Mouse (Mus musculus): ENCODE data around the gene Zhx3. TPM values are rescaled to one million over a fixed set of nuclear protein-coding genes. Genes with fewer than 3 reads are reported as not detected.
A peak's percentile ranks its signal among the peaks of the same experiment; 100 is the strongest.

Gene Zhx3
- polyA plus RNA-seq, 1 experiment = 4.8 TPM

GRCm38 (mm10) chr2:160882436-160882835 lies 9.6 kb upstream of the Zhx3 start:
- Histone ChIP-seq H3ac (ENCODE audit: control insufficient read depth, insufficient read length, low read depth) (no peak overlapping the region), H3K79me3 (ENCODE audit: low read depth) (no peaks in the 10 kb centered on the region), H3K79me2 (ENCODE audit: control insufficient read depth, insufficient read depth) (peaks cover 14% of the 10 kb centered on the region), H3K27me3 (ENCODE audit: control insufficient read depth, insufficient read depth, insufficient read length) (no peaks in the 10 kb centered on the region), H3K4me3 (ENCODE audit: insufficient read depth, poor library complexity, severe bottlenecking) (no peak overlapping the region), H3K36me3 (ENCODE audit: control insufficient read depth, insufficient read depth) (no peaks in the 10 kb centered on the region)
- TF ChIP-seq MYOG (IDR thresholded peaks at IDR 0.05; ENCODE audit: control insufficient read depth, extremely low read depth, insufficient read length) (no peak), FOSL1 (IDR thresholded peaks at IDR 0.05; ENCODE audit: insufficient read depth, low read length, poor library complexity, severe bottlenecking) (no peak), MAX (IDR thresholded peaks at IDR 0.05) (no peak), CEBPB (IDR thresholded peaks at IDR 0.05; ENCODE audit: low read depth) (no peak), MYOD1 (IDR thresholded peaks at IDR 0.05; ENCODE audit: control insufficient read depth, insufficient read length, low read depth) (no peak), CTCF (IDR thresholded peaks at IDR 0.05; ENCODE audit: control insufficient read depth, insufficient read depth, insufficient read length) (no peak), USF1 (IDR thresholded peaks at IDR 0.05; ENCODE audit: low read depth) (no peak)

DNA sequence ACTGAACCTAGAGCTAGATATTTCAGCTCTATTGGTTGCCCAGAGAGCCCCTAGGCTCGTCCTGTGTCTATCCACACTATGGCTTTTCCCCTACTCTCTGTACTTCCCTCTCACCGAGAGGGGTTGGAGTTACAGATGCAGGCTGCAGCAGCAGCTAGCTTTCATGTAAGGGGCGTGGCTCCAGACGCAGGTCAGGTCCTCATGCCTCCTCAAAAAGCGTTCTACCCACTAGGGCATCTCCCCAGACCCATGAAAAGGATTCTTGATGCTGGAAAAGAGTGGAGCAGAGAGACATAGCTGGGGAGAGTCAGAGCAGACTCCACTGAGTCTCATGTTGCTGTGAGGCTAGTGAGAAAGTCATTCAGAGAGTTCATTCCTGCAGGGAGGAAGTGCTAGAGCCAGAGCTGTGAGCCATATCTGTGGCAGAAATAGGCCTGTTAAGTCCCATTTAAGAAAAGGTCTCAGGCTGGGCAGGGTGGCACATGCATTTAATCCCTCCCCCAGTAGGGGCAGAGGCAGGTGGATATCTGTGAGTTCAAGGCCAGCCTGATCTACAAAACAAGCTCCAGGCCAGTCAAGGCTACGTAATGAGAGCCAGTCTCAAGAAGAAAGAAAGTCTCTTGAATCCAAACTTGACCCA lies 8.8 kb upstream of the Zhx3 start:
- Histone ChIP-seq H3K27me3 (ENCODE audit: control insufficient read depth, insufficient read depth, insufficient read length) (no peaks in the 10 kb centered on the region), H3K36me3 (ENCODE audit: control insufficient read depth, insufficient read depth) (no peaks in the 10 kb centered on the region), H3K4me3 (ENCODE audit: insufficient read depth, poor library complexity, severe bottlenecking) (no peak overlapping the region), H3K79me3 (ENCODE audit: low read depth) (no peaks in the 10 kb centered on the region), H3K79me2 (ENCODE audit: control insufficient read depth, insufficient read depth) (peaks cover 14% of the 10 kb centered on the region), H3ac (ENCODE audit: control insufficient read depth, insufficient read length, low read depth) (peak overlapping the region; percentile 8)
- TF ChIP-seq MYOG (IDR thresholded peaks at IDR 0.05; ENCODE audit: control insufficient read depth, extremely low read depth, insufficient read length) (no peak), MYOD1 (IDR thresholded peaks at IDR 0.05; ENCODE audit: control insufficient read depth, insufficient read length, low read depth) (no peak)

DNA sequence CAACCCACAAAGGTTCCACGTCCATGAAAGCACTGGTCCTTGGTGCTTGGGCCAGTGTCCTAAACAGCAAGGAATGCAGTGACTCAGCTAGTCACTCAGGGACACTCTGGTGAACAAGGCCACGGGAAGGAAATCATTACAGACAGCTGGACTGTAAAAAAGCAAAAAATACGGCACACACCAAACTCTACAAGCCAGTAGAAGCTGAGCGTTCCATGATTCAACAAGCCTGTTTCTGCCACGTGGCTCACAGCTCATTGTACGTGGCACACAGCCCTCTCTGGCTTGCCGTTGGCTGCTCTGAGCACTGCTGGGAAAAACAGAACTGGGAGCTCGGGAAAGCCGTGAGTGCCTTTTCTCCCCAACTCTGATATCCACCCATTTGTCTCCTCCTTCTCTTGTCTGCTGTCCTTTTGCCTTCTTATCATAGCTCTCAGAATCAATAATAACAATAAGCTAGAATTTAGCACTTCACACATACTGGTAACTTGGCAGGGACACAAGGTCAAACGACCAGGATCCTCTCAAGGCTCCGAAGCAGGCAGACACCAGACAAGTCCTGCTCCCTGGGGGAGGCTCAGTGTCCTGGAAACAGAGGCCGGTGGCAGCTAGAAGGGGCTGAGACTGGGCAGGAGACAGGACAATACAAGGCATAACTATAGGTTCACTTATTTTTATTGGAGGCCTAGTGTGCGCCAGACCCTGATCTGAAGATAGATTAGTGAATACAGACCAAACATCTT lies 7.8 kb upstream of the Zhx3 start, which contains the start of gene Lpin3:
Gene Lpin3, plus strand, starts transcription at position 218 of the 743 bp plus-strand sequence.
- H3ac ChIP-seq (ENCODE audit: control insufficient read depth, insufficient read length, low read depth) = peak within 1 kb of the TSS; percentile 71

GRCm38 (mm10) chr2:160876115-160876514 lies 3.3 kb upstream of the Zhx3 start:
- TF ChIP-seq MAX (IDR thresholded peaks at IDR 0.05) (no peak), MYOD1 (IDR thresholded peaks at IDR 0.05; ENCODE audit: control insufficient read depth, insufficient read length, low read depth) (no peak), FOSL1 (IDR thresholded peaks at IDR 0.05; ENCODE audit: insufficient read depth, low read length, poor library complexity, severe bottlenecking) (no peak), CTCF (IDR thresholded peaks at IDR 0.05; ENCODE audit: control insufficient read depth, insufficient read depth, insufficient read length) (no peak), MYOG (IDR thresholded peaks at IDR 0.05; ENCODE audit: control insufficient read depth, extremely low read depth, insufficient read length) (no peak), USF1 (IDR thresholded peaks at IDR 0.05; ENCODE audit: low read depth) (no peak), CEBPB (IDR thresholded peaks at IDR 0.05; ENCODE audit: low read depth) (no peak)
- no peak overlapping the region for H3ac ChIP-seq (ENCODE audit: control insufficient read depth, insufficient read length, low read depth)
- no peak overlapping the region for H3K4me3 ChIP-seq (ENCODE audit: insufficient read depth, poor library complexity, severe bottlenecking)
- H3K27me3 ChIP-seq (ENCODE audit: control insufficient read depth, insufficient read depth, insufficient read length) = no peaks in the 10 kb centered on the region
- no peaks in the 10 kb centered on the region for H3K79me3 ChIP-seq (ENCODE audit: low read depth)
- H3K79me2 ChIP-seq (ENCODE audit: control insufficient read depth, insufficient read depth) = peaks cover 12% of the 10 kb centered on the region
- H3K36me3 ChIP-seq (ENCODE audit: control insufficient read depth, insufficient read depth) = no peaks in the 10 kb centered on the region

More for the DNA sequence above, 7.8 kb upstream of the Zhx3 start, which contains the start of gene Lpin3:
- H3K4me3 ChIP-seq (ENCODE audit: insufficient read depth, poor library complexity, severe bottlenecking) = peak within 1 kb of the TSS; percentile 2
- H3K79me3 ChIP-seq (ENCODE audit: low read depth) = no peaks in the 10 kb centered on the region
- TF ChIP-seq MAX (IDR thresholded peaks at IDR 0.05) (peak; percentile 95), CTCF (IDR thresholded peaks at IDR 0.05; ENCODE audit: control insufficient read depth, insufficient read depth, insufficient read length) (no peak), USF1 (IDR thresholded peaks at IDR 0.05; ENCODE audit: low read depth) (peak; percentile 77), MYOD1 (IDR thresholded peaks at IDR 0.05; ENCODE audit: control insufficient read depth, insufficient read length, low read depth) (peak; percentile 53)
- H3K79me2 ChIP-seq (ENCODE audit: control insufficient read depth, insufficient read depth) = peaks cover 14% of the 10 kb centered on the region
- no peaks in the 10 kb centered on the region for H3K36me3 ChIP-seq (ENCODE audit: control insufficient read depth, insufficient read depth)
- H3K27me3 ChIP-seq (ENCODE audit: control insufficient read depth, insufficient read depth, insufficient read length) = no peaks in the 10 kb centered on the region

- TF ChIP-seq MAX (IDR thresholded peaks at IDR 0.05) (no peak), CEBPB (IDR thresholded peaks at IDR 0.05; ENCODE audit: low read depth) (no peak), FOSL1 (IDR thresholded peaks at IDR 0.05; ENCODE audit: insufficient read depth, low read length, poor library complexity, severe bottlenecking) (no peak), MYOD1 (IDR thresholded peaks at IDR 0.05; ENCODE audit: control insufficient read depth, insufficient read length, low read depth) (no peak), MYOG (IDR thresholded peaks at IDR 0.05; ENCODE audit: control insufficient read depth, extremely low read depth, insufficient read length) (no peak), CTCF (IDR thresholded peaks at IDR 0.05; ENCODE audit: control insufficient read depth, insufficient read depth, insufficient read length) (no peak), USF1 (IDR thresholded peaks at IDR 0.05; ENCODE audit: low read depth) (no peak)
- Histone ChIP-seq H3K27me3 (ENCODE audit: control insufficient read depth, insufficient read depth, insufficient read length) (no peaks in the 10 kb centered on the region), H3K79me2 (ENCODE audit: control insufficient read depth, insufficient read depth) (peaks cover 14% of the 10 kb centered on the region), H3K36me3 (ENCODE audit: control insufficient read depth, insufficient read depth) (no peaks in the 10 kb centered on the region), H3ac (ENCODE audit: control insufficient read depth, insufficient read length, low read depth) (no peak overlapping the region), H3K79me3 (ENCODE audit: low read depth) (no peaks in the 10 kb centered on the region), H3K4me3 (ENCODE audit: insufficient read depth, poor library complexity, severe bottlenecking) (no peak overlapping the region)
Observed at GRCm38 (mm10) chr2:160874231-160874877, 1.6 kb upstream of the Zhx3 start.

All from C2C12 (cell line).